Mouse (Mus musculus) hindbrain, embryonic 11.5 days (tissue): ENCODE results near the gene Kirrel. TPM values are rescaled to one million over a fixed set of nuclear protein-coding genes. Genes with fewer than 3 reads are reported as not detected.

ENCODE experiments used
- ATAC-seq: fragments of 200-750 bp; cut with Nextera tagmentation; 2 replicates; pipeline ENCODE4 v1.8.0; 2017; ENCODE audit warnings: mild to moderate bottlenecking, moderate TSS enrichment, moderate library complexity; ENCODE audit not compliant: low FRiP score
- DNase-seq: peaks from one replicate; pipeline ENCODE4 v3.0.0-alpha.2; 2015; ENCODE audit warnings: low spot score
- H3K27ac ChIP-seq: fragments of 300-500 bp; sonication (generic); 2 replicates; pipeline ENCODE4 v1.5.1; 2014; ENCODE audit warnings: mild to moderate bottlenecking, low read depth, low read length
- H3K27me3 ChIP-seq: fragments of 300-500 bp; sonication (generic); 2 replicates; pipeline ENCODE4 v1.6.1; 2014; ENCODE audit warnings: mild to moderate bottlenecking, low read length, moderate library complexity, mixed read lengths; ENCODE audit not compliant: control insufficient read depth, insufficient read depth
- H3K36me3 ChIP-seq: fragments of 300-500 bp; sonication (generic); 2 replicates; pipeline ENCODE4 v1.6.1; 2014; ENCODE audit warnings: mild to moderate bottlenecking, low read length, moderate library complexity, mixed read lengths; ENCODE audit not compliant: control insufficient read depth, insufficient read depth
- H3K4me1 ChIP-seq: fragments of 300-500 bp; sonication (generic); replicated peaks from 2 replicates; pipeline ENCODE4 v1.6.1; 2014; ENCODE audit warnings: low read length, mixed read lengths; ENCODE audit not compliant: control insufficient read depth, insufficient read depth
- H3K4me2 ChIP-seq: fragments of 300-500 bp; sonication (generic); replicated peaks from 2 replicates; pipeline ENCODE4 v1.6.1; 2014; ENCODE audit warnings: mild to moderate bottlenecking, low read depth, low read length
- H3K4me3 ChIP-seq: fragments of 300-500 bp; sonication (generic); 2 replicates; pipeline ENCODE4 v1.5.1; 2014; ENCODE audit warnings: low read depth, low read length
- H3K9ac ChIP-seq: fragments of 300-500 bp; sonication (generic); 2 replicates; pipeline ENCODE4 v1.6.1; 2014; ENCODE audit warnings: low read depth, low read length
- H3K9me3 ChIP-seq: fragments of 300-500 bp; sonication (generic); 2 replicates; pipeline ENCODE4 v1.6.1; 2016; ENCODE audit warnings: low read length; ENCODE audit not compliant: control insufficient read depth
- WGBS: fragments of 180-500 bp; shearing (Covaris S2); extraction: QIAGEN DNeasy Blood & Tissue Kit; methylation state at CpG from one replicate; pipeline ENCODE4 v1.1.7; 2014; 5-methylcytosine and 5-hydroxymethylcytosine counted together
- polyA plus RNA-seq: library from polyadenylated mRNA; unstranded; fragments of >200 nt; fragmentation: Nextera tagmentation; extraction: Ambion mirVana; gene quantifications from 2 replicates; pipeline ENCODE4 v1.2.1, GENCODE M21; 2014

Kirrel gene
- polyA plus RNA-seq, 1 experiment from 2014 or later, result 11.5 TPM

GRCm38 (mm10) chr3:87194591-87194990 is 20.0 kb upstream of the Kirrel start:
- 89% methylated on average over 2 of the region's 2 CpGs for WGBS
- Histone ChIP-seq H3K27me3 (no peaks in the 10 kb centered on the region), H3K27ac (no peak overlapping the region), H3K36me3 (no peaks in the 10 kb centered on the region), H3K9me3 (no peaks in the 10 kb centered on the region), H3K4me3 (no peak overlapping the region), H3K4me2 (no peak overlapping the region), H3K4me1 (no peaks in the 10 kb centered on the region), H3K9ac (no peak overlapping the region)
- DNase-seq (no peak), ATAC-seq (no peak)

- H3K36me3 ChIP-seq, result no peaks in the 10 kb centered on the region
- ATAC-seq (no peak), DNase-seq (no peak)
- H3K27ac ChIP-seq, result no peak overlapping the region
- H3K27me3 ChIP-seq, result no peaks in the 10 kb centered on the region
- no peaks in the 10 kb centered on the region for H3K9me3 ChIP-seq
- no peaks in the 10 kb centered on the region for H3K4me1 ChIP-seq
- H3K4me3 ChIP-seq, result no peak overlapping the region
- no peak overlapping the region for H3K9ac ChIP-seq
- H3K4me2 ChIP-seq, result no peak overlapping the region
- WGBS, result 79% methylated on average over 1 of the region's 1 CpGs
Observed at GRCm38 (mm10) chr3:87193756-87194155, 19.2 kb upstream of the Kirrel start.

GRCm38 (mm10) chr3:87193352-87193751 is 18.8 kb upstream of the Kirrel start:
- H3K4me1 ChIP-seq, result no peaks in the 10 kb centered on the region
- H3K4me2 ChIP-seq, result no peak overlapping the region
- no peak overlapping the region for H3K4me3 ChIP-seq
- ATAC-seq (no peak), DNase-seq (no peak)
- H3K9me3 ChIP-seq, result no peaks in the 10 kb centered on the region
- H3K27ac ChIP-seq, result no peak overlapping the region
- no peaks in the 10 kb centered on the region for H3K36me3 ChIP-seq
- H3K27me3 ChIP-seq, result no peaks in the 10 kb centered on the region
- no peak overlapping the region for H3K9ac ChIP-seq
- 79% methylated on average over 6 of the region's 6 CpGs for WGBS

- ATAC-seq, result no peak
- 83% methylated on average over 4 of the region's 4 CpGs for WGBS
Observed at GRCm38 (mm10) chr3:87176687-87177086, 2.1 kb upstream of the Kirrel start.

GRCm38 (mm10) chr3:87175438-87175815 is 880 bp upstream of the Kirrel start:
- H3K4me1 ChIP-seq, result peaks cover 5% of the 10 kb centered on the region
- DNase-seq, result peak; percentile 54
- no peak overlapping the region for H3K4me3 ChIP-seq
- H3K4me2 ChIP-seq, result no peak overlapping the region; the same call in 1 of the 2 replicates
- no peaks in the 10 kb centered on the region for H3K36me3 ChIP-seq
- H3K9me3 ChIP-seq, result no peaks in the 10 kb centered on the region
- no peak for ATAC-seq
- H3K9ac ChIP-seq, result peak overlapping the region; percentile 32; the same call in 1 of the 2 replicates
- H3K27ac ChIP-seq, result no peak overlapping the region
- no peaks in the 10 kb centered on the region for H3K27me3 ChIP-seq
- WGBS, result 48% methylated on average over 3 of the region's 3 CpGs

More at GRCm38 (mm10) chr3:87176687-87177086, 2.1 kb upstream of the Kirrel start:
- Histone ChIP-seq H3K9ac (no peak overlapping the region), H3K9me3 (no peaks in the 10 kb centered on the region), H3K4me1 (no peaks in the 10 kb centered on the region; the same call in none of the 2 replicates), H3K27ac (no peak overlapping the region), H3K27me3 (no peaks in the 10 kb centered on the region), H3K36me3 (no peaks in the 10 kb centered on the region), H3K4me2 (no peak overlapping the region), H3K4me3 (no peak overlapping the region)
- no peak for DNase-seq

DNA sequence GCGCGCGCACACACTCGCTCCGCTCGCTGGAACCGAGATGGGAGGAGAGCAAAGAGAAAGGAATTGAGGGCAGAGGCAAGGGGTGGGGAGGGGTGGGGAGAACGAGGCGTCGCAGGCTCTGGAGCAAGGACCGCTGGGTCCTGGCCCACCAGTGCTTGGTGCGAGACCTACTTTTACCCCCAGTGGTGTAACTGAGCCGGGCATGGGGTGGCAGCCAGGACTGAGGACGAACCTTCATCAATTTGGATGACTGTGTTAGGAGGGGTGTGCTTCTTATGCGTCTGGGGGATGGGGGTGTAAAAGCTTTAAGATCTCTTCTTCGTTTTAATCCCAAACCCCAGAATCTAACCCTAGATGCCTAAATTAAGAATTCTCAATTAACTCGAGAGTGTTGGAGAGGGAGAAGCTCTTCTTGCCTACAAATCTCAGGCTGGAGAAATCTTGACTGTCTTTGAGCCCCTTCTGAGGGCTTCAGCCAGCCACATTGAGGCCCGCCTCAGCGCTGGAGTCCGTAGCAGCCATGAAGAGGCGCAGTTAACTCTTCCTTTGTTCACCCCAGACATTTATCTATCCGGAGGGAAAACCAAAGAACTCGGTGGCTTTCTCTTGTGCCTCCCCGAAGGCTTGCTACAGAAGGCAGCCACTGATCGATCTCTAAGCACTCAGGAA is 356 bp upstream of the Kirrel start:
- ATAC-seq, result no peak
- 3% methylated on average over 23 of the region's 25 CpGs for WGBS

DNA sequence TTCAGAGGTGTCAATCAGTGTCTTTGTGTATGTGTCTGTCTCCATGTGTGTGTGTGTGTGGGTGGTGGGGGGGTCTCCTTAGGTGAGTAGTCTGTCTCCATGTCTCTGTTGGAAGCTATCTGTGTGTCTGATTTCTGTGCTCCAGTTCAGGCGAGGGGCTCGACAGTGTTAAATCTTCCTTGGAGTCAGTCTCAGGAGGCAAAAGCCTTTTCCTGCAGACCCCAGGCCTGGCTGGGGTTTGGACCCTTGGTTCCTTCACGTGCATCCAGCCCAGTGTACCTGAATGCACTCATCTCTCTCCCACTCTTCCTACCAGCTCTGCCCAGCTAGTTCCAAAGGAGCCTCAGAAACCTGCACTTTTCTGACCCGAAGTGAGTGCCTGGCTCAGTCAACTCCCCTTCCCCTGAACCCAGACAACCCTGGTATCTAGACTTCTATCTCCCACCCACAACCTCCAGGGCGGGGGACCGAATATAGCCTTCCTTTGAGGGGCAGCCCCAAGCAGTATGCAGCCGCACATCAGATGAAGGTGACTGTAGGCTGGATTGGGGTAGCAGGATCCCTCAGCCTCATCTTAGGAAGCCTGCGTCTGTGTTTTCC is 961 bp downstream of the Kirrel start:
- DNase-seq (peak; percentile 52), ATAC-seq (peak; percentile 12; the same call in 1 of the 2 replicates)
- H3K9ac ChIP-seq, result peak overlapping the region; percentile 89
- peaks cover 6% of the 10 kb centered on the region for H3K4me1 ChIP-seq
- H3K4me2 ChIP-seq, result peak overlapping the region; percentile 76
- no peaks in the 10 kb centered on the region for H3K36me3 ChIP-seq
- H3K27me3 ChIP-seq, result no peaks in the 10 kb centered on the region
- peak overlapping the region; percentile 72 for H3K4me3 ChIP-seq
- WGBS, result 0% methylated on average over 8 of the region's 8 CpGs
- H3K9me3 ChIP-seq, result no peaks in the 10 kb centered on the region
- peak overlapping the region; percentile 75 for H3K27ac ChIP-seq

More for the DNA sequence above, 356 bp upstream of the Kirrel start:
- Histone ChIP-seq H3K4me2 (peak overlapping the region; percentile 76), H3K27ac (peak overlapping the region; percentile 75), H3K4me3 (peak overlapping the region; percentile 72), H3K9me3 (no peaks in the 10 kb centered on the region), H3K9ac (peak overlapping the region; percentile 89), H3K36me3 (no peaks in the 10 kb centered on the region), H3K27me3 (no peaks in the 10 kb centered on the region), H3K4me1 (peaks cover 5% of the 10 kb centered on the region)
- DNase-seq, result peak; percentile 48

DNA sequence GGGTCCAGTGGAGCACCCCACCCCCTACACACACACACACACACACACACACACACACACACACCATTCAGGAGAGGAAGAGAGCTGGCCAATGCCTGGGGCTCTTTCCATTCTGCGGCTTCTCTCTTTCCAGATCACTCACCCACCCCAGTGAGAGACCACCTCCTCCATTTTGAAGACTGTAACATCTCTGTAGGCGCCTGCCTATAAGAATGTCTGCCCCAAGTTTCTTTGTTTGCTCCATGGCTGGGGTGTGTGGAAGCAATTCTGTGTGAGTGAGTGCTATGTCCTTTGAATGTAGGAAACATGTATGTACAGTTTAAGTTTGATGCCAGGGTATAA is 1.5 kb downstream of the Kirrel start:
- DNase-seq (no peak), ATAC-seq (no peak; the same call in 1 of the 2 replicates)
- H3K4me3 ChIP-seq, result peak overlapping the region; percentile 72
- peak overlapping the region; percentile 75 for H3K27ac ChIP-seq
- H3K36me3 ChIP-seq, result no peaks in the 10 kb centered on the region
- no peaks in the 10 kb centered on the region for H3K27me3 ChIP-seq
- H3K9me3 ChIP-seq, result no peaks in the 10 kb centered on the region
- H3K9ac ChIP-seq, result peak overlapping the region; percentile 89
- H3K4me2 ChIP-seq, result peak overlapping the region; percentile 76
- WGBS, result 0% methylated on average over 2 of the region's 2 CpGs
- peaks cover 11% of the 10 kb centered on the region for H3K4me1 ChIP-seq
